Mouse (Mus musculus): Measurements from ENCODE around the gene Ube2j2.

DNA sequence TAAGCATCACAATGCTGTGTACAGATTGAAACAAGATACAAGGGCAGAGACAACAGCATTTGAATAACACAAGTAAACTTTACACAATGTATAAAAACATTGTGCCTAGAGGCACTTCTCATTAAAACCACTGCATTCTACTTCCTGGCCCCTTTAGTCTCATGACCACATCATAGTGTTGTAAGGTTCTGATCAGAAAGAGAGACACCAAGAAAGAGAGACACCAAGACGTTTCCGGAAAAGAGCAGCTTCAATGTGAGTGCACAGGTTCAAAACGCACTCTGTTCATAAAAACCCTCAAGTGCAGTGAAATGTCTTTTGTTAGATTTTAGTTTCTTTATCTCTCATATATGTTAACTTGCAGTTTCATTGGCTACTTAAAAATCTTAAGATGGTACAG, 60.5 kb downstream of the Ube2j2 start:
- TF ChIP-seq CTCF (IDR thresholded peaks at IDR 0.05) (no peak), EP300 (IDR thresholded peaks at IDR 0.05) (no peak)

Measured in lung, postnatal 0 days (tissue).